Mouse (Mus musculus) myocyte (in vitro differentiated cells): ENCODE measurements around the gene Ubtd1.

Source experiments
- CEBPB ChIP-seq: IDR thresholded peaks from 2 replicates; pipeline ENCODE4 v1.6.1; 2011; ENCODE audit warnings: mild to moderate bottlenecking, moderate library complexity; ENCODE audit not compliant: poor library complexity, insufficient read depth, severe bottlenecking
- E2F4 ChIP-seq: IDR thresholded peaks from one replicate; pipeline ENCODE4 v1.6.1; 2011; ENCODE audit warnings: mild to moderate bottlenecking, control low read depth, moderate library complexity; ENCODE audit not compliant: insufficient read depth
- MAX ChIP-seq: IDR thresholded peaks from one replicate; pipeline ENCODE4 v1.6.1; 2011; ENCODE audit warnings: low read depth, mild to moderate bottlenecking, control low read depth
- MYOD1 ChIP-seq, 3 experiments: IDR thresholded peaks; one replicate each; pipeline ENCODE4 v1.6.1; 2011; ENCODE audit warnings: control low read depth in 2 of 3, low read depth in 2 of 3, mild to moderate bottlenecking in 2 of 3, moderate library complexity in 1 of 3; ENCODE audit not compliant: insufficient read length in 2 of 3, control insufficient read depth in 1 of 3
- MYOG ChIP-seq, 3 experiments: IDR thresholded peaks; one replicate each; pipeline ENCODE4 v1.6.1; 2011; ENCODE audit warnings: control low read depth in 2 of 3, low read depth in 2 of 3, mild to moderate bottlenecking in 2 of 3; ENCODE audit not compliant: insufficient read length in 2 of 3, control insufficient read depth in 1 of 3, insufficient read depth in 1 of 3
- POLR2A ChIP-seq: IDR thresholded peaks from one replicate; pipeline ENCODE4 v1.6.1; 2011; ENCODE audit warnings: low read depth, mild to moderate bottlenecking, control low read depth, moderate library complexity; ENCODE audit not compliant: insufficient read length
- POLR2AphosphoS2 ChIP-seq: IDR thresholded peaks from one replicate; pipeline ENCODE4 v1.6.1; 2011; ENCODE audit warnings: low read depth, control low read depth; ENCODE audit not compliant: insufficient read length
- REST ChIP-seq: IDR thresholded peaks from one replicate; pipeline ENCODE4 v1.6.1; 2011; ENCODE audit warnings: mild to moderate bottlenecking, control low read depth, moderate library complexity; ENCODE audit not compliant: insufficient read depth, insufficient read length
- SRF ChIP-seq: IDR thresholded peaks from one replicate; pipeline ENCODE4 v1.6.1; 2011; ENCODE audit warnings: low read depth; ENCODE audit not compliant: control insufficient read depth, insufficient read length
- TCF12 ChIP-seq: IDR thresholded peaks from one replicate; pipeline ENCODE4 v1.6.1; 2011; ENCODE audit warnings: mild to moderate bottlenecking, control low read depth; ENCODE audit not compliant: poor library complexity, insufficient read depth, severe bottlenecking
- TCF3 ChIP-seq: IDR thresholded peaks from one replicate; pipeline ENCODE4 v1.6.1; 2011; ENCODE audit warnings: low read depth, control low read depth; ENCODE audit not compliant: insufficient read length
- USF1 ChIP-seq: IDR thresholded peaks from one replicate; pipeline ENCODE4 v1.6.1; 2011; ENCODE audit warnings: low read depth, mild to moderate bottlenecking, control low read depth, moderate library complexity

DNA sequence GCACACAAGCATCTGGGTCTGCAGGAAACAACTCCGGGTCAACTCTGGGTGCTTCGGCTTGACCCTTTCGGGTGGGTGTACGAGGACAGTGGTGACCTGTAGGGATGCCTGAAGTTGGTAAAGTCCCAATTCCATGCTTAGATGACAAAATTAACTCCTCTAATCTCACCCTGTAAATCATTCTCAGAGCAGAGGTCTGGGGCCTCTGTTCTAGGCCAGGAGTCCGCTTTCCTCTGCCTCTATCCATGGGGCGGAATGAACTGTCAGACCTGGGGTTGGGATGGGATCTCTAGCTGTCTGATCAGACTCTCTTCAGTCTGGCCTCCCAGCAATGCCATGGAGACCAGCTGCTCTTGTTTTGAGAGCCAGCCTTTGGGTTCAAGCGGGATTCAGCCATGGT is 79.9 kb downstream of the Ubtd1 start:
- TF ChIP-seq SRF: no peak
- no peak for TF ChIP-seq CEBPB
- no peak for TF ChIP-seq POLR2A
- no peak for TF ChIP-seq MYOD1 (IDR thresholded peaks at IDR 0.05; ENCODE audit: control insufficient read depth in 1 of 3, insufficient read length in 2 of 3, low read depth in 2 of 3)
- TF ChIP-seq POLR2AphosphoS2: no peak
- no peak for TF ChIP-seq USF1
- no peak for TF ChIP-seq REST
- TF ChIP-seq E2F4: no peak
- no peak for TF ChIP-seq MAX
- no peak for TF ChIP-seq TCF12
- TF ChIP-seq MYOG (IDR thresholded peaks at IDR 0.05; ENCODE audit: control insufficient read depth in 1 of 3, insufficient read depth in 1 of 3, insufficient read length in 2 of 3, low read depth in 2 of 3): no peak
- TF ChIP-seq TCF3: no peak
